Mouse (Mus musculus): Measurements from ENCODE around the gene Trappc3.

The Trappc3 gene

GRCm38 (mm10) chr4:126251655-126252254 is 10.4 kb upstream of the Trappc3 start:
- DNase-seq, result peak; percentile 78 to 85

GRCm38 (mm10) chr4:126252411-126253237 is 9.5 kb upstream of the Trappc3 start:
- DNase-seq, result no peak

GRCm38 (mm10) chr4:126253637-126254272 is 8.4 kb upstream of the Trappc3 start:
- DNase-seq, result no peak

- peak; percentile 67 to 68 for DNase-seq
Measured at GRCm38 (mm10) chr4:126254315-126255112, 7.6 kb upstream of the Trappc3 start.

GRCm38 (mm10) chr4:126255113-126256001 is 6.8 kb upstream of the Trappc3 start:
- peak; percentile 74 for DNase-seq

- peak; percentile 91 to 93 for DNase-seq
Measured at GRCm38 (mm10) chr4:126256131-126256791, 5.9 kb upstream of the Trappc3 start, which contains the start of gene Map7d1. Gene Map7d1, minus strand, starts transcription at chr4:126256343.

GRCm38 (mm10) chr4:126256967-126257881 is 4.9 kb upstream of the Trappc3 start:
- DNase-seq, result peak in 1 of 2 experiments; percentile 44

GRCm38 (mm10) chr4:126259063-126259462 is 3.1 kb upstream of the Trappc3 start:
- peak; percentile 42 to 60 for DNase-seq

GRCm38 (mm10) chr4:126259523-126260160 is 2.5 kb upstream of the Trappc3 start:
- peak; percentile 89 to 92 for DNase-seq

GRCm38 (mm10) chr4:126260520-126261201 is 1.5 kb upstream of the Trappc3 start:
- DNase-seq, result peak; percentile 85 to 92

- no peak for DNase-seq
Measured at GRCm38 (mm10) chr4:126261266-126261665, 859 bp upstream of the Trappc3 start.

- no peak for DNase-seq
Measured at GRCm38 (mm10) chr4:126261675-126262074, 450 bp upstream of the Trappc3 start.

- DNase-seq, result no peak
Measured at GRCm38 (mm10) chr4:126269292-126269691, 7.2 kb downstream of the Trappc3 start.

- no peak for DNase-seq
Measured at GRCm38 (mm10) chr4:126273753-126274152, 11.6 kb downstream of the Trappc3 start.

- DNase-seq, result no peak
Measured at GRCm38 (mm10) chr4:126275081-126275480, 13.0 kb downstream of the Trappc3 start.

- no peak for DNase-seq
Measured at GRCm38 (mm10) chr4:126275681-126276131, 13.6 kb downstream of the Trappc3 start.

- peak in 1 of 2 experiments; percentile 67 for DNase-seq
Measured at GRCm38 (mm10) chr4:126277906-126278564, 15.9 kb downstream of the Trappc3 start.

- no peak for DNase-seq
Measured at GRCm38 (mm10) chr4:126278565-126278915, 16.4 kb downstream of the Trappc3 start.

Data from lung, postnatal 4 days (tissue).